Comparison of ENCODE assay signal across 8 mouse cellular contexts in genomic region chr2:105615891-105616733, GRCm38 (mm10). TPM values are rescaled to one million over a fixed set of nuclear protein-coding genes. Genes with fewer than 3 reads are reported as not detected.
DNase-seq lines count a peak whose midpoint lies in the region; ATAC-seq and TF ChIP-seq lines count a peak whose summit lies in the region.

No protein-coding gene starts in this region.

- peak overlapping the region; percentile 10; the same call in 1 of the 2 replicates for H3K4me3 ChIP-seq in forebrain, postnatal 0 days (ENCODE audit: low read depth, low read length)
- H3K4me3 ChIP-seq in intestine, postnatal 0 days (ENCODE audit: low read depth, low read length) = no peak overlapping the region
- H3K4me3 ChIP-seq in midbrain, embryonic 16.5 days (ENCODE audit: low read depth, low read length) = no peak overlapping the region

- peak; percentile 77 for ATAC-seq in forebrain, postnatal 0 days
- ATAC-seq in intestine, postnatal 0 days = no peak
- ATAC-seq in midbrain, embryonic 16.5 days = peak; percentile 71
- ATAC-seq in megakaryocyte, adult 5-6 weeks (ENCODE audit: poor library complexity, severe bottlenecking) = no peak

- H3K4me1 ChIP-seq in forebrain, postnatal 0 days (ENCODE audit: insufficient read depth) = no peaks in the 10 kb centered on the region
- no peaks in the 10 kb centered on the region for H3K4me1 ChIP-seq in intestine, postnatal 0 days (replicated peaks; ENCODE audit: control insufficient read depth, insufficient read depth, low read length)
- H3K4me1 ChIP-seq in midbrain, embryonic 16.5 days (ENCODE audit: control insufficient read depth, insufficient read depth, low read length) = peaks cover 8% of the 10 kb centered on the region; the same call in 1 of the 2 replicates

- peak overlapping the region; percentile 32 for H3K4me2 ChIP-seq in forebrain, postnatal 0 days (ENCODE audit: low read depth)
- H3K4me2 ChIP-seq in intestine, postnatal 0 days (replicated peaks; ENCODE audit: low read depth) = peak overlapping the region; percentile 38; the same call in 1 of the 2 replicates
- peak overlapping the region; percentile 52 for H3K4me2 ChIP-seq in midbrain, embryonic 16.5 days (ENCODE audit: low read length)

- H3K9ac ChIP-seq in forebrain, postnatal 0 days = peak overlapping the region; percentile 10; the same call in 1 of the 2 replicates
- H3K9ac ChIP-seq in intestine, postnatal 0 days (ENCODE audit: low read depth, low read length) = no peak overlapping the region
- no peak overlapping the region for H3K9ac ChIP-seq in midbrain, embryonic 16.5 days (ENCODE audit: low read depth, low read length)

- H3K9me3 ChIP-seq in forebrain, postnatal 0 days (ENCODE audit: low read length) = no peaks in the 10 kb centered on the region
- no peaks in the 10 kb centered on the region for H3K9me3 ChIP-seq in intestine, postnatal 0 days (ENCODE audit: control insufficient read depth)
- no peaks in the 10 kb centered on the region for H3K9me3 ChIP-seq in midbrain, embryonic 16.5 days (replicated peaks; ENCODE audit: control insufficient read depth, low read length, poor library complexity, severe bottlenecking)

- peak; percentile 18 for DNase-seq in gastrocnemius, postnatal 14 days
- no peak for DNase-seq in gastrocnemius, adult 8-10 months (ENCODE audit: low spot score in 2 of 2)
- DNase-seq in cerebellum, adult 11-12 months = peak; percentile 50
- DNase-seq in forebrain, postnatal 0 days = peak; percentile 73
- DNase-seq in left cerebral cortex, postnatal 4 days = peak; percentile 81

- 19% methylated on average over 18 of the region's 18 CpGs for WGBS in forebrain, postnatal 0 days
- WGBS in intestine, postnatal 0 days = 32% methylated on average over 18 of the region's 18 CpGs
- WGBS in midbrain, embryonic 16.5 days = 21% methylated on average over 18 of the region's 18 CpGs

- peak; percentile 61 for TF ChIP-seq CTCF in forebrain, postnatal 0 days (IDR thresholded peaks at IDR 0.05; ENCODE audit: low read depth)
- peak; percentile 67 for TF ChIP-seq CTCF in intestine, postnatal 0 days (IDR thresholded peaks at IDR 0.05; ENCODE audit: low read depth)

- intact Hi-C loops in gastrocnemius, postnatal 14 days (cut with DNase I; ENCODE audit: low total_unique reads) = no loop called here
- intact Hi-C loops in left cerebral cortex, postnatal 4 days (cut with DNase I) = no loop called here

- H3K27ac ChIP-seq in forebrain, postnatal 0 days (ENCODE audit: low read depth, low read length) = no peak overlapping the region
- H3K27ac ChIP-seq in intestine, postnatal 0 days (ENCODE audit: low read depth, low read length) = no peak overlapping the region
- H3K27ac ChIP-seq in midbrain, embryonic 16.5 days (ENCODE audit: low read length) = no peak overlapping the region

- H3K27me3 ChIP-seq in forebrain, postnatal 0 days (ENCODE audit: insufficient read depth, low read length) = 0 out of 2 replicates have a peak, but pooled peaks cover 8% of the 10 kb centered on the region
- 0 out of 2 replicates have a peak, but pooled peaks cover 6% of the 10 kb centered on the region for H3K27me3 ChIP-seq in intestine, postnatal 0 days (replicated peaks; ENCODE audit: control insufficient read depth, insufficient read depth, low read length)
- peaks cover 9% of the 10 kb centered on the region for H3K27me3 ChIP-seq in midbrain, embryonic 16.5 days (ENCODE audit: control insufficient read depth, insufficient read depth, low read depth, low read length)

- no peaks in the 10 kb centered on the region for H3K36me3 ChIP-seq in forebrain, postnatal 0 days (ENCODE audit: insufficient read depth)
- no peaks in the 10 kb centered on the region for H3K36me3 ChIP-seq in intestine, postnatal 0 days (ENCODE audit: control insufficient read depth, insufficient read depth)
- no peaks in the 10 kb centered on the region for H3K36me3 ChIP-seq in midbrain, embryonic 16.5 days (ENCODE audit: control insufficient read depth, insufficient read depth, low read length)

RNA-seq across cellular contexts. Expression of gene Pax6, which starts 52.6 kb away (rescaled TPM):
- under 1 TPM in 1 of 2 experiments, not detected in 1; 0.35 TPM for total RNA-seq in gastrocnemius, postnatal 14 days (2021)
- not detected for total RNA-seq in gastrocnemius, adult 8-10 months (2022)
- 19.0 and 32.9 TPM in 2 replicates for total RNA-seq in forebrain, postnatal 0 days (2014; rRNA removed)
- 14.6 and 19.0 TPM in 2 replicates for polyA plus RNA-seq in forebrain, postnatal 0 days (2015; fragmentation: Nextera tagmentation; extraction: Ambion mirVana)
- polyA plus RNA-seq in intestine, postnatal 0 days (2015; fragmentation: Nextera tagmentation; extraction: Ambion mirVana) = 0.43 and 0.51 TPM in 2 replicates
- 10 to 100 TPM; 11.5 to 13.9 TPM for total RNA-seq in left cerebral cortex, postnatal 4 days (2021)
- polyA plus RNA-seq in midbrain, embryonic 16.5 days (2015; fragmentation: Nextera tagmentation; extraction: Ambion mirVana) = 17.4 and 25.7 TPM in 2 replicates
- not detected in 2 replicates for total RNA-seq in megakaryocyte, adult 5-6 weeks (2015)
- not detected in 2 replicates for total RNA-seq in megakaryocyte, adult 5-6 weeks (2017)

Comparison
In these comparisons a context has a peak if more than half of its experiments do, and no peak if none do; other contexts are left out.
1. DNase-seq: peak in gastrocnemius, postnatal 14 days (single experiment), cerebellum, adult 11-12 months (single experiment), forebrain, postnatal 0 days (single experiment) and left cerebral cortex, postnatal 4 days (single experiment); none in gastrocnemius, adult 8-10 months (0 of 2).
2. ATAC-seq: peak in forebrain, postnatal 0 days (single experiment) and midbrain, embryonic 16.5 days (single experiment); none in intestine, postnatal 0 days (single experiment) and megakaryocyte, adult 5-6 weeks (single experiment).
3. RNA of gene Pax6, which starts 52.6 kb away (total RNA-seq): 19.0 to 32.9 TPM in forebrain, postnatal 0 days and 11.5 to 13.9 TPM in left cerebral cortex, postnatal 4 days; 0.35 TPM in gastrocnemius, postnatal 14 days, not detected in gastrocnemius, adult 8-10 months and not detected in megakaryocyte, adult 5-6 weeks; every median in the first group is over 4 times any median in the second.
4. Peak in every context shown above with its lines, with median percentiles within 50 percentile points of each other: H3K4me2 ChIP-seq.